Mouse (Mus musculus) G1E (cell line): Measurements from ENCODE around the gene Ifit3. TPM values are rescaled to one million over a fixed set of nuclear protein-coding genes. Genes with fewer than 3 reads are reported as not detected.

ENCODE experiments used
- ATAC-seq: 2 replicates; pipeline ENCODE4 v1.8.0; 2016; ENCODE audit warnings: mild to moderate bottlenecking; ENCODE audit not compliant: insufficient number of reproducible peaks, poor library complexity, low FRiP score, severe bottlenecking; ENCODE audit errors: extremely low read depth
- DNase-seq: peaks from one replicate; pipeline ENCODE4 v3.0.0; 2012; ENCODE audit warnings: low spot score
- H3K27me3 ChIP-seq: 2 replicates; pipeline ENCODE4 v1.6.1; 2012; ENCODE audit warnings: mild to moderate bottlenecking, low read length, inconsistent platforms; ENCODE audit not compliant: insufficient read depth
- H3K36me3 ChIP-seq: replicated peaks from 2 replicates; pipeline ENCODE3; 2012; ENCODE audit warnings: mild to moderate bottlenecking, inconsistent platforms
- H3K4me1 ChIP-seq: 2 replicates; pipeline ENCODE4 v1.6.1; 2012; ENCODE audit warnings: low read depth, low read length, inconsistent platforms, mixed read lengths; ENCODE audit not compliant: insufficient read depth
- H3K4me3 ChIP-seq: 2 replicates; pipeline ENCODE4 v1.5.1; 2012; ENCODE audit warnings: low read depth, mild to moderate bottlenecking, inconsistent platforms, low read length, moderate library complexity, mixed read lengths
- H3K9me3 ChIP-seq: replicated peaks from 2 replicates; pipeline ENCODE4 v1.6.1; 2012; ENCODE audit warnings: inconsistent platforms
- CTCF ChIP-seq: IDR thresholded peaks from 2 replicates; pipeline ENCODE4 v1.5.1; 2012; ENCODE audit warnings: low read depth, low read length, inconsistent platforms, mixed read lengths
- GATA1 ChIP-seq: IDR thresholded peaks from 2 replicates; pipeline ENCODE4 v1.6.1; 2012; ENCODE audit warnings: borderline replicate concordance, low read length, inconsistent platforms, mixed read lengths
- GATA2 ChIP-seq: IDR thresholded peaks from 2 replicates; pipeline ENCODE4 v1.6.1; 2012; ENCODE audit warnings: low read depth, low read length, inconsistent platforms, borderline replicate concordance
- POLR2AphosphoS5 ChIP-seq: IDR thresholded peaks from 2 replicates; pipeline ENCODE4 v1.6.1; 2012; ENCODE audit warnings: low read depth, low read length, inconsistent platforms; ENCODE audit not compliant: insufficient replicate concordance
- TAL1 ChIP-seq: conservative IDR thresholded peaks from 2 replicates; pipeline ENCODE4 v1.6.1; 2012; ENCODE audit warnings: low read depth, low read length, inconsistent platforms, mixed read lengths
- polyA plus RNA-seq: library from polyadenylated mRNA; stranded (reverse); fragments of >175 nt; gene quantifications from 2 replicates; pipeline ENCODE4 v1.2.3, GENCODE M21; 2012
- total RNA-seq, 2 experiments: library from RNA; stranded (forward) in 1 of 2; stranded (reverse) in 1 of 2; fragments of 200-1000 nt in 1 of 2; fragments of >200 nt in 1 of 2; fragmentation: Nextera tagmentation in 1 of 2; gene quantifications; 2 replicates each; pipeline ENCODE4 v1.2.3; 2014 to 2017

Ifit3 gene
- total and polyA plus RNA-seq, 3 experiments, result 0.60 TPM; not detected in 2

DNA sequence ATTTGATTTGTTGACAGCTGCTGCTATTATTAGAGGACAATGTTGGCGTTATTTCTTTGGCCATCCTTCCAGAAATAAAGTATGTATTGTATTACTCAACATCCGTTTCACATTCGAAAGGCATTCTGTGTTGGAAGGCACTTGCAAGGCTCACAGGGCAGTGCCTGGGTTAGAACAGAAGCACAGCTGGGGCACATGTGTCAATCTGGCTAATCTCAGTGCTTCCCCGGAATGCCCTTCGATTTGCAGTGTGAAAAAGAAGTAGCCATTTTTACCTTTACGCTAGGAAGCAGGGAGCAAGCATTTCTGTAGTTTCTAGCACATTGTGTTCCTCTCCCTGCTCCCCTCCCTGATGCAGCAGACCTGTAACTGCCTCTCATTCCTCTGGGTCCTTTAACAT is 30.3 kb upstream of the Ifit3 start:
- Histone ChIP-seq H3K9me3 (no peaks in the 10 kb centered on the region), H3K4me3 (no peak overlapping the region), H3K27me3 (peaks cover 12% of the 10 kb centered on the region), H3K4me1 (peaks cover 6% of the 10 kb centered on the region), H3K36me3 (no peaks in the 10 kb centered on the region)
- ATAC-seq (no peak), DNase-seq (no peak)
- TF ChIP-seq GATA1 (no peak), POLR2AphosphoS5 (no peak), GATA2 (no peak), TAL1 (no peak), CTCF (no peak)

DNA sequence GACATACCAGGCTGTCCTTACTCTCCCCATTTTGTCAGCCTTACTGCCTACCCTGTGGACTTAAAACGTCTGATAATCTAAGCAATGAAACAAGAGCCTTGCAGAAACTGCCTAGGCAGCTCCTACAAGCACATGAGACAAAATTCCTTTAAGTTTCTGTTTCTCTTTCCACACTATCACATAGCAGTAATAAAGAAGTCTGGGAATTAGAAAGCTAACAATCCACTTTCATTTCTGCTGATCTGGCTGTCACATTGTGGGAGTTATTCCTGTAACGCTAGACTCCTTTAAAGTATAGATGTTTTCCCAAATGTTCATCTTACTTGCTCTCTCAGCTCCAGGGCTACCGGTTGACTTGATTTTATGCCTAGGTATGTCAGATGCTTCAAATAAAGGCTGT is 29.8 kb upstream of the Ifit3 start:
- H3K36me3 ChIP-seq, result no peaks in the 10 kb centered on the region
- no peak for TF ChIP-seq POLR2AphosphoS5
- no peak for TF ChIP-seq GATA1
- TF ChIP-seq GATA2, result no peak
- no peak for TF ChIP-seq CTCF
- TF ChIP-seq TAL1, result no peak
- H3K4me1 ChIP-seq, result peaks cover 6% of the 10 kb centered on the region
- H3K9me3 ChIP-seq, result no peaks in the 10 kb centered on the region
- ATAC-seq (no peak), DNase-seq (no peak)
- H3K4me3 ChIP-seq, result no peak overlapping the region
- peaks cover 12% of the 10 kb centered on the region for H3K27me3 ChIP-seq

DNA sequence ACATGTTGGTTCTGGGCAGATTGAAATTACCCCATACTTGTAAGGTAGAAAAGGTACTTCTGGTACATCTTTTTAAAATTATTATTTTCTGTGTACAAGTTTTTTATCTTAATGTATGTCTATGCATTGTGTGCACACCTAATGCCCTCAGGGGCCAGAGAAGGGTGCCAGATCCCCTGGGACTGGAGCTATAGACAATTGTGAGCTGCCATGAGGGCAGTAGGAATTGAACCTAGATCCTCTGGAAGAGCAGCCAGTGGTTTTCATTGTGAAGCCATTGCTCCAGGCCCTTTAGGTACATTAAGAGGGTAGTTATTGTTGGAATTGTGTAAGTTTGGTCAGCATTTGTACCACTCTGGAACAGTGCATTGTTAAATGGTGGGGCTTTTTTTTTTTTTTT is 29.3 kb upstream of the Ifit3 start:
- TF ChIP-seq CTCF (no peak), GATA1 (no peak), POLR2AphosphoS5 (no peak), GATA2 (no peak), TAL1 (no peak)
- Histone ChIP-seq H3K9me3 (no peaks in the 10 kb centered on the region), H3K4me3 (no peak overlapping the region), H3K4me1 (peaks cover 6% of the 10 kb centered on the region), H3K36me3 (no peaks in the 10 kb centered on the region), H3K27me3 (peaks cover 10% of the 10 kb centered on the region)
- DNase-seq (no peak), ATAC-seq (no peak)

DNA sequence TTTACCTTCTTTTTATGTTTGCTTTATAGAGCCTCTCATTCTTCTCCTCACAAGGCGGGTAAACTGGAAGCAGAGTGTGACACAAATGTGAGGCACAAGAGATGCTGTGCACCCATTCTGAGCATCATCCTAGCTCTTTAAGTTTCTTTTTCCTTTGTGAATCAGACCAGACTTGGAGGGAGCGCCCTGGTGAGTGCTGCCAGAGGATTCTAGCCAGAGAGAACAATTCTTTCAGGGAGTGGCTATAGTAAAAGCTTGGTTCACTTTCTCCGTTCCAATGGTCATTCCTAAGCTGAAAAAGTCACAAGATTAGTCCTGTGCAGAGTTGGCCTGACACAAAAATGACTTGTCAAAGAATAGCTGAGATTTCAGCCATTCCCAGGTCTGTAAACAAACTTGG is 26.7 kb upstream of the Ifit3 start:
- TF ChIP-seq GATA1 (no peak), CTCF (no peak), GATA2 (no peak)
- no peak for ATAC-seq
- Histone ChIP-seq H3K27me3 (no peaks in the 10 kb centered on the region), H3K4me1 (no peaks in the 10 kb centered on the region), H3K36me3 (no peaks in the 10 kb centered on the region), H3K9me3 (no peaks in the 10 kb centered on the region), H3K4me3 (no peak overlapping the region)
- DNase-seq, result no peak

DNA sequence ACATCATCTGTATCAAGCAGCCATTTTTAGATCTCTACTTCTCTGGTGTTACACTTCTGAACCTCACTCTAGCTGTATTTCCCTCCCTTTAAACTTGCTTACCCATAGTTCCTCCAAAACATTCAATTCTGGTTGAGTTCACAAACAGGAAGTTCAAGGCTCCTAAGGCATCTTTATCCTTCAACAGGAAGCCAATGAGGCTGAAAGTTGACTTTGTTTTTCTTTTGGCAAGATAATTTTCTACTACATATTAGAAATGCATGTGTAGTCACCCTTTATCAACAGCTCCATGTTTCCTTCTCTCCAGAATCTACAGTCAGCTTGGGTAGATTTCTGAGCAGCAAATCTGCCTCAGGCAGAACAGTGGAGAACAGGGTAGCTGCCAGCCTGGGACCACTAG is 20.8 kb upstream of the Ifit3 start:
- H3K36me3 ChIP-seq, result no peaks in the 10 kb centered on the region
- H3K4me1 ChIP-seq, result no peaks in the 10 kb centered on the region
- no peak for DNase-seq
- ATAC-seq, result no peak
- H3K27me3 ChIP-seq, result no peaks in the 10 kb centered on the region
- no peak overlapping the region for H3K4me3 ChIP-seq
- TF ChIP-seq GATA2, result no peak
- no peak for TF ChIP-seq TAL1
- TF ChIP-seq POLR2AphosphoS5, result no peak
- TF ChIP-seq GATA1, result no peak
- no peak for TF ChIP-seq CTCF
- H3K9me3 ChIP-seq, result no peaks in the 10 kb centered on the region

DNA sequence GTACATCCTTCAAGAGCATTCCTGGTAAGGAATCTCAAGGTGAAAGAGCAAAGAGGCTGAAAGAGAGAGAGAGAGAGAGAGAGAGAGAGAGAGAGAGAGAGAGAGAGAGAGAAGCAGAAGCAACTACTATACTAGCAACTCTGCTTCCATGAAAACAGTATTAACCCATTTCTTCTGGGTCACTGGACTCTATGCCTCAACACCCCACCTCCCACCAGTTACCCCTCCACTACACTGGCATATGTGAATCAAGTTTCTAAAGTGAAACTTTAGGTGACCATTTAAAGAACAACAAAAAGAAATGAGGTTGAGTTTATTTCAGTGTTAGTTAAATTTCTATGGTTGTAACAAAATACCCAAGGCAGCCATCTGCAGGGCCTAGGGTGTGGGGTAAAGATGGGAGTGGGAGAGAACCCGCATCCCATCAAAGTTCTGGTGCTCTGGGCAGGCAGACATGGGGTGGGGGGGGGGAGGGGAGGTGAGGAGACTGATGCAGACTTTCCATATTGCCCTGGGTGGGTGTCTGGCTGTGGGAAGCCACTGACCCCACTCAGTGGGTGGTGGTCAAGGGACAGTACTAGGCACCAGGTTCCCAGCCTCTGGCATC is 17.1 kb upstream of the Ifit3 start:
- H3K27me3 ChIP-seq, result 0 out of 2 replicates have a peak, but pooled peaks cover 3% of the 10 kb centered on the region
- TF ChIP-seq GATA1 (no peak), GATA2 (no peak), POLR2AphosphoS5 (no peak), TAL1 (no peak), CTCF (no peak)
- no peak overlapping the region for H3K4me3 ChIP-seq
- no peaks in the 10 kb centered on the region for H3K4me1 ChIP-seq
- ATAC-seq, result no peak
- H3K36me3 ChIP-seq, result no peaks in the 10 kb centered on the region
- no peaks in the 10 kb centered on the region for H3K9me3 ChIP-seq
- no peak for DNase-seq

DNA sequence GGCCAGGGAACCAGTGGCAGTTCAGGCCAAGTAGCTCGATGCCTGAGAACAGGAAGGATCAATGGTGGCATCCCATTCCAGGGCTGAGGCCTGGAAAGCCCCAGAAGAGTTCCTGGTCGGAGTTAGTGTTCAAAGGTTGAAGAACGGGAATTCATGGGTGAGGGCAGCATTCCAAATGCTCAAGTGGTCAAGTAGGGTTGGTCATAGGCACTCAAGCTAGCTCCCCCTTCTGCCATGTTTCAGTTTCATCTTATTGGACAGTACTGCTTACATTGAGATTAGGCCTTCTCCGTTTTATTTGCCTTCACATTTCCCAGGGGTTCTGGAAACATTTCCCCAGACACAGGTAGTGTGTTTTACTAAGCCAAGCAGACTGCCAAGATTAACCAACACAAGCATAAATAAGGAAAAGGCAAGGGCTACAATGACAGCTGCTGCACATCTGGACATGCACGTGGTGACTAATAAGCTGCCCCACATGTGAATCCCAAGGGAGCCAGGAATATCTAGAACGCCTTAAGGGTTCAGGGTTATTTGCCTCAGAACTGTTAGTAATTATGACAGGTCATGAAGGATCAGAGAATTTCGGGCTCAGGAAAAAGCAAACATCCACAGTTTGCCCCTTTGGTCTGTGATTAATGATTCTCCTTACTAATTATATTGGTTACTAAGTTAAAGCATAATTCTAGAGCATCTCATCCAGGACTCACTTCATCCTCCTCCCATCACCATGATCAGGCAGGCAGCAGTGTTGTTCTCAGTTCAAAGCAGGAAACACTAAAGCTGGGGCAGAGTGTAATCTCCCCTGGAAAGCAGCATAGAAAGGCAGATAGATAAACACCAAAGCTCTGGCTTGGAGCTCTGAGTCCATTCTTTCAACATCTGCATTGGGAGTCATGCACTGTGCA is 14.1 kb upstream of the Ifit3 start:
- Histone ChIP-seq H3K36me3 (no peaks in the 10 kb centered on the region), H3K9me3 (no peaks in the 10 kb centered on the region), H3K27me3 (peaks cover 3% of the 10 kb centered on the region), H3K4me3 (no peak overlapping the region), H3K4me1 (no peaks in the 10 kb centered on the region)
- DNase-seq (no peak), ATAC-seq (no peak)
- no peak for TF ChIP-seq CTCF
- TF ChIP-seq TAL1, result no peak
- TF ChIP-seq GATA1, result no peak
- TF ChIP-seq GATA2, result no peak
- no peak for TF ChIP-seq POLR2AphosphoS5
